Mouse (Mus musculus) hindbrain, embryonic 11.5 days (tissue): ENCODE data around the gene Bag5. TPM values are rescaled to one million over a fixed set of nuclear protein-coding genes. Genes with fewer than 3 reads are reported as not detected.

Experiments
- ATAC-seq: fragments of 200-750 bp; cut with Nextera tagmentation; 2 replicates; pipeline ENCODE4 v1.8.0; 2017; ENCODE audit warnings: mild to moderate bottlenecking, moderate TSS enrichment, moderate library complexity; ENCODE audit not compliant: low FRiP score
- DNase-seq: peaks from one replicate; pipeline ENCODE4 v3.0.0-alpha.2; 2015; ENCODE audit warnings: low spot score
- H3K27ac ChIP-seq: fragments of 300-500 bp; sonication (generic); 2 replicates; pipeline ENCODE4 v1.5.1; 2014; ENCODE audit warnings: mild to moderate bottlenecking, low read depth, low read length
- H3K27me3 ChIP-seq: fragments of 300-500 bp; sonication (generic); 2 replicates; pipeline ENCODE4 v1.6.1; 2014; ENCODE audit warnings: mild to moderate bottlenecking, low read length, moderate library complexity, mixed read lengths; ENCODE audit not compliant: control insufficient read depth, insufficient read depth
- H3K36me3 ChIP-seq: fragments of 300-500 bp; sonication (generic); 2 replicates; pipeline ENCODE4 v1.6.1; 2014; ENCODE audit warnings: mild to moderate bottlenecking, low read length, moderate library complexity, mixed read lengths; ENCODE audit not compliant: control insufficient read depth, insufficient read depth
- H3K4me1 ChIP-seq: fragments of 300-500 bp; sonication (generic); replicated peaks from 2 replicates; pipeline ENCODE4 v1.6.1; 2014; ENCODE audit warnings: low read length, mixed read lengths; ENCODE audit not compliant: control insufficient read depth, insufficient read depth
- H3K4me2 ChIP-seq: fragments of 300-500 bp; sonication (generic); replicated peaks from 2 replicates; pipeline ENCODE4 v1.6.1; 2014; ENCODE audit warnings: mild to moderate bottlenecking, low read depth, low read length
- H3K4me3 ChIP-seq: fragments of 300-500 bp; sonication (generic); 2 replicates; pipeline ENCODE4 v1.5.1; 2014; ENCODE audit warnings: low read depth, low read length
- H3K9ac ChIP-seq: fragments of 300-500 bp; sonication (generic); 2 replicates; pipeline ENCODE4 v1.6.1; 2014; ENCODE audit warnings: low read depth, low read length
- H3K9me3 ChIP-seq: fragments of 300-500 bp; sonication (generic); 2 replicates; pipeline ENCODE4 v1.6.1; 2016; ENCODE audit warnings: low read length; ENCODE audit not compliant: control insufficient read depth
- WGBS: fragments of 180-500 bp; shearing (Covaris S2); extraction: QIAGEN DNeasy Blood & Tissue Kit; methylation state at CpG from one replicate; pipeline ENCODE4 v1.1.7; 2014; 5-methylcytosine and 5-hydroxymethylcytosine counted together
- polyA plus RNA-seq: library from polyadenylated mRNA; unstranded; fragments of >200 nt; fragmentation: Nextera tagmentation; extraction: Ambion mirVana; gene quantifications from 2 replicates; pipeline ENCODE4 v1.2.1, GENCODE M21; 2014

Bag5 gene
- polyA plus RNA-seq, 1 experiment from 2014 or later: 61.5 TPM

GRCm38 (mm10) chr12:111678670-111678933, 34.5 kb downstream of the Bag5 start:
- H3K36me3 ChIP-seq: no peaks in the 10 kb centered on the region
- H3K4me2 ChIP-seq: peak overlapping the region; percentile 84
- H3K4me1 ChIP-seq: peaks cover 9% of the 10 kb centered on the region; the same call in 1 of the 2 replicates
- peak overlapping the region; percentile 90 for H3K4me3 ChIP-seq
- ATAC-seq (no peak), DNase-seq (no peak)
- 10% methylated on average over 13 of the region's 13 CpGs for WGBS
- H3K9ac ChIP-seq: peak overlapping the region; percentile 72
- H3K9me3 ChIP-seq: no peaks in the 10 kb centered on the region
- H3K27me3 ChIP-seq: no peaks in the 10 kb centered on the region
- no peak overlapping the region for H3K27ac ChIP-seq

GRCm38 (mm10) chr12:111677882-111678669, 35.0 kb downstream of the Bag5 start, which contains the start of gene Trmt61a:
Gene Trmt61a, plus strand, starts transcription at chr12:111678105.
- DNase-seq (peak; percentile 98), ATAC-seq (peak; percentile 87)
- H3K4me2 ChIP-seq: peak within 1 kb of the TSS; percentile 84
- WGBS: under 1% methylated on average over 51 of the region's 51 CpGs
- no peaks in the 10 kb centered on the region for H3K27me3 ChIP-seq
- no peaks in the 10 kb centered on the region for H3K36me3 ChIP-seq
- H3K9ac ChIP-seq: peak within 1 kb of the TSS; percentile 72
- H3K9me3 ChIP-seq: no peaks in the 10 kb centered on the region
- peak within 1 kb of the TSS; percentile 90 for H3K4me3 ChIP-seq
- H3K4me1 ChIP-seq: peaks cover 9% of the 10 kb centered on the region; the same call in 1 of the 2 replicates
- H3K27ac ChIP-seq: peak within 1 kb of the TSS; percentile 85

GRCm38 (mm10) chr12:111677421-111677820, 35.6 kb downstream of the Bag5 start:
- H3K36me3 ChIP-seq: no peaks in the 10 kb centered on the region
- no peaks in the 10 kb centered on the region for H3K27me3 ChIP-seq
- H3K4me1 ChIP-seq: peaks cover 11% of the 10 kb centered on the region; the same call in 1 of the 2 replicates
- H3K4me3 ChIP-seq: peak overlapping the region; percentile 90
- ATAC-seq (no peak; the same call in 1 of the 2 replicates), DNase-seq (no peak)
- peak overlapping the region; percentile 72 for H3K9ac ChIP-seq
- H3K4me2 ChIP-seq: peak overlapping the region; percentile 84
- 13% methylated on average over 5 of the region's 5 CpGs for WGBS
- peak overlapping the region; percentile 85 for H3K27ac ChIP-seq
- H3K9me3 ChIP-seq: no peaks in the 10 kb centered on the region

- no peak overlapping the region for H3K9ac ChIP-seq
- H3K36me3 ChIP-seq: no peaks in the 10 kb centered on the region
- H3K4me1 ChIP-seq: peaks cover 12% of the 10 kb centered on the region; the same call in 1 of the 2 replicates
- 83% methylated on average over 6 of the region's 6 CpGs for WGBS
- H3K4me3 ChIP-seq: no peak overlapping the region
- ATAC-seq (no peak), DNase-seq (no peak)
- H3K27me3 ChIP-seq: no peaks in the 10 kb centered on the region
- no peaks in the 10 kb centered on the region for H3K9me3 ChIP-seq
- H3K27ac ChIP-seq: no peak overlapping the region
- H3K4me2 ChIP-seq: no peak overlapping the region
Measured at GRCm38 (mm10) chr12:111675797-111676580, 37.1 kb downstream of the Bag5 start.

- Histone ChIP-seq H3K36me3 (no peaks in the 10 kb centered on the region), H3K9me3 (no peaks in the 10 kb centered on the region), H3K27ac (no peak overlapping the region), H3K4me2 (no peak overlapping the region), H3K4me3 (no peak overlapping the region), H3K27me3 (no peaks in the 10 kb centered on the region), H3K9ac (no peak overlapping the region), H3K4me1 (peaks cover 15% of the 10 kb centered on the region; the same call in 1 of the 2 replicates)
- 68% methylated on average over 2 of the region's 2 CpGs for WGBS
- no peak for DNase-seq
- ATAC-seq: no peak
Measured at GRCm38 (mm10) chr12:111674850-111675486, 38.1 kb downstream of the Bag5 start.

DNA sequence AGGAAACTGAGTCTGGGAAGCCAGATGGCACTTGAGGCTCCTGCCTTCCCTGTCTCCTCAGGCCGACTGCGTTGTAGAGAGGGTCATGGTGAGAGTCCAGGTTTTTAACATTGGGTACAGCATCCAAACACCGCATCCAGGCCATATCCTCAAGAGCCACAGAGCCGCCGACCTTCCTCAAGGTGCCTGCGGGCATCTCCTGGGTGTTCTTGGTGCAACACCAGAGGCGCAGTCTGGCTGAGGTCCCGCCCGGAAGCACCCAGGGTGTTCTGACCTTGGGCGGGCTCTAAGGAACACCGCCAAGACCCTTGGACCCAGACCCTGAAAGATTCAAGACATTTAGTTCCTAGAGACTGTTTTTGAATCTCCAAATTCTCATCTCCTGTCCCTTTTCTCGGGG, 40.5 kb downstream of the Bag5 start:
- peak overlapping the region; percentile 93 for H3K4me2 ChIP-seq

GRCm38 (mm10) chr12:111672176-111672575, 40.9 kb downstream of the Bag5 start, which contains the start of gene Ckb:
Gene Ckb, minus strand, starts transcription at chr12:111672338.
- Histone ChIP-seq H3K4me1 (peaks cover 8% of the 10 kb centered on the region; the same call in 1 of the 2 replicates), H3K9me3 (no peaks in the 10 kb centered on the region), H3K36me3 (no peaks in the 10 kb centered on the region), H3K27ac (peak within 1 kb of the TSS; percentile 76), H3K27me3 (no peaks in the 10 kb centered on the region), H3K9ac (peak within 1 kb of the TSS; percentile 96), H3K4me2 (peak within 1 kb of the TSS; percentile 93), H3K4me3 (peak within 1 kb of the TSS; percentile 81)
- under 1% methylated on average over 31 of the region's 31 CpGs for WGBS
- ATAC-seq (peak; percentile 86), DNase-seq (peak; percentile 92)

More for the DNA sequence above, 40.5 kb downstream of the Bag5 start:
- WGBS: 11% methylated on average over 12 of the region's 12 CpGs
- peak overlapping the region; percentile 81 for H3K4me3 ChIP-seq
- H3K27ac ChIP-seq: peak overlapping the region; percentile 76
- no peak for DNase-seq
- no peak; the same call in 1 of the 2 replicates for ATAC-seq
- H3K27me3 ChIP-seq: no peaks in the 10 kb centered on the region
- no peaks in the 10 kb centered on the region for H3K36me3 ChIP-seq
- H3K9ac ChIP-seq: peak overlapping the region; percentile 96
- no peaks in the 10 kb centered on the region for H3K9me3 ChIP-seq
- peaks cover 8% of the 10 kb centered on the region; the same call in 1 of the 2 replicates for H3K4me1 ChIP-seq

GRCm38 (mm10) chr12:111671431-111671902, 41.6 kb downstream of the Bag5 start:
- Histone ChIP-seq H3K36me3 (no peaks in the 10 kb centered on the region), H3K27ac (peak overlapping the region; percentile 76), H3K4me3 (peak overlapping the region; percentile 81), H3K27me3 (no peaks in the 10 kb centered on the region), H3K4me2 (peak overlapping the region; percentile 93), H3K9me3 (no peaks in the 10 kb centered on the region), H3K4me1 (peaks cover 6% of the 10 kb centered on the region; the same call in 1 of the 2 replicates), H3K9ac (peak overlapping the region; percentile 96)
- ATAC-seq (peak; percentile 47), DNase-seq (peak; percentile 79)
- under 1% methylated on average over 34 of the region's 34 CpGs for WGBS
